Mouse (Mus musculus): ENCODE measurements at regions not wholly inside any gene's neighbourhood (a gene's known extent, or its start where the extent isn't known, plus 50 kb on each side); places are given as distances from the start of the nearest gene placed in this dataset.

DNA sequence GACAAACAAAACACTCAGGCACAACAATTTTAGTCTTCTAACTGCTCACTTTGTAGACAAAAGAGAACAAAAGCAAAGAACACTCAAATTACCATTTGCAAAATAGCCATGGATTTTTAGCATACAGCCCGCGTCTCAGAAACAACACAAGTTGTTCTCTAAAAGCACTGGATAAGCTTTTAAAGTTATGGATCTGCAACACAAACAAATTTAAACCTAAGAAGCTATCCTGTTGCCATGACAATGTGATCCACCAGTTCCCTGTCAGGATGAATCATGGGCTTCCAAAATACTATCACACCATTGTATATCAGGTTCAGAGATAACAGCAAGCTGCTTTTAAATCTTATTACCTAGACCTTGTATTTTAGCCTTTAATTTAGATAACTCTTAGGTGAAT lies 550.9 kb upstream of the Syt1 start:
- TF ChIP-seq CTCF (IDR thresholded peaks at IDR 0.05; ENCODE audit: low read depth, low read length) (no peak), EP300 (IDR thresholded peaks at IDR 0.05; ENCODE audit: insufficient read depth, low read depth, low read length) (no peak), POLR2A (IDR thresholded peaks at IDR 0.05; ENCODE audit: insufficient read depth, low read length) (no peak)
- peaks cover 10% of the 10 kb centered on the region for H3K9me3 ChIP-seq (replicated peaks; ENCODE audit: control insufficient read depth, insufficient read depth, low read length, poor library complexity, severe bottlenecking)
- no peaks in the 10 kb centered on the region for H3K27me3 ChIP-seq (ENCODE audit: control insufficient read depth, insufficient read depth, low read length, poor library complexity, severe bottlenecking)
- H3K9ac ChIP-seq (ENCODE audit: low read depth, poor library complexity, severe bottlenecking) = no peak overlapping the region
- H3K36me3 ChIP-seq (ENCODE audit: control insufficient read depth, insufficient read depth, low read length, poor library complexity, severe bottlenecking) = no peaks in the 10 kb centered on the region
- no peak overlapping the region for H3K27ac ChIP-seq (ENCODE audit: insufficient read depth, low read length)
- H3K4me1 ChIP-seq (ENCODE audit: control insufficient read depth, insufficient read depth, low read length) = no peaks in the 10 kb centered on the region
- no peak overlapping the region for H3K4me3 ChIP-seq (ENCODE audit: low read depth, low read length)

GRCm38 (mm10) chr10:109561094-109561493 lies 550.3 kb upstream of the Syt1 start:
- H3K4me1 ChIP-seq (ENCODE audit: control insufficient read depth, insufficient read depth, low read length) = no peaks in the 10 kb centered on the region
- peak overlapping the region; percentile 70 for H3K27ac ChIP-seq (ENCODE audit: insufficient read depth, low read length)
- H3K27me3 ChIP-seq (ENCODE audit: control insufficient read depth, insufficient read depth, low read length, poor library complexity, severe bottlenecking) = no peaks in the 10 kb centered on the region
- H3K9me3 ChIP-seq (replicated peaks; ENCODE audit: control insufficient read depth, insufficient read depth, low read length, poor library complexity, severe bottlenecking) = peaks cover 10% of the 10 kb centered on the region
- TF ChIP-seq CTCF (IDR thresholded peaks at IDR 0.05; ENCODE audit: low read depth, low read length) = no peak
- H3K4me3 ChIP-seq (ENCODE audit: low read depth, low read length) = no peak overlapping the region
- H3K36me3 ChIP-seq (ENCODE audit: control insufficient read depth, insufficient read depth, low read length, poor library complexity, severe bottlenecking) = no peaks in the 10 kb centered on the region
- no peak overlapping the region for H3K9ac ChIP-seq (ENCODE audit: low read depth, poor library complexity, severe bottlenecking)

GRCm38 (mm10) chr10:109543301-109543700 lies 532.5 kb upstream of the Syt1 start:
- Histone ChIP-seq H3K27me3 (ENCODE audit: control insufficient read depth, insufficient read depth, low read length, poor library complexity, severe bottlenecking) (no peaks in the 10 kb centered on the region), H3K9me3 (replicated peaks; ENCODE audit: control insufficient read depth, insufficient read depth, low read length, poor library complexity, severe bottlenecking) (no peaks in the 10 kb centered on the region), H3K4me3 (ENCODE audit: low read depth, low read length) (no peak overlapping the region), H3K9ac (ENCODE audit: low read depth, poor library complexity, severe bottlenecking) (no peak overlapping the region), H3K27ac (ENCODE audit: insufficient read depth, low read length) (no peak overlapping the region), H3K4me1 (ENCODE audit: control insufficient read depth, insufficient read depth, low read length) (no peaks in the 10 kb centered on the region), H3K36me3 (ENCODE audit: control insufficient read depth, insufficient read depth, low read length, poor library complexity, severe bottlenecking) (no peaks in the 10 kb centered on the region)
- TF ChIP-seq POLR2A (IDR thresholded peaks at IDR 0.05; ENCODE audit: insufficient read depth, low read length) (no peak), CTCF (IDR thresholded peaks at IDR 0.05; ENCODE audit: low read depth, low read length) (no peak), EP300 (IDR thresholded peaks at IDR 0.05; ENCODE audit: insufficient read depth, low read depth, low read length) (no peak)

DNA sequence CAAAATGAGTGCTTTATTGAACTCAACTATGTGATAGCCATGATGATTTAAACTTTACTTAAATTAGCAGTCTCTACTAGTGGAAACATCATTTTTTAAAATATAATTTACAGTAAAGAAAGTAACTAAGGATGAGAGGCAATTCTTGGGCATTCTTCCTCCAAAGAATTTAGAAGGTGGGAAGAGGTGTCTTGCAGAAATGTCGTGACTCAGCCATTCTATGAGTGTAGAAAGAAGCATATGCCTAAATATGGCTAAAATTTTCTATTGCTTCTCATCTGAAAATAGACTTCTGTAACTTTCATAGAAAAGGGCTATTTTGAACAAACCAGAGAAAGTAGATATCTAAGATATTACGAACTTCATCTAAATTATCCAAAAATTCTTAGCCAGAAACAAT lies 529.4 kb upstream of the Syt1 start:
- Histone ChIP-seq H3K36me3 (ENCODE audit: control insufficient read depth, insufficient read depth, low read length, poor library complexity, severe bottlenecking) (no peaks in the 10 kb centered on the region), H3K4me1 (ENCODE audit: control insufficient read depth, insufficient read depth, low read length) (no peaks in the 10 kb centered on the region), H3K9me3 (replicated peaks; ENCODE audit: control insufficient read depth, insufficient read depth, low read length, poor library complexity, severe bottlenecking) (no peaks in the 10 kb centered on the region), H3K4me3 (ENCODE audit: low read depth, low read length) (no peak overlapping the region), H3K9ac (ENCODE audit: low read depth, poor library complexity, severe bottlenecking) (no peak overlapping the region), H3K27me3 (ENCODE audit: control insufficient read depth, insufficient read depth, low read length, poor library complexity, severe bottlenecking) (no peaks in the 10 kb centered on the region), H3K27ac (ENCODE audit: insufficient read depth, low read length) (no peak overlapping the region)
- no peak for TF ChIP-seq CTCF (IDR thresholded peaks at IDR 0.05; ENCODE audit: low read depth, low read length)
- no peak for TF ChIP-seq POLR2A (IDR thresholded peaks at IDR 0.05; ENCODE audit: insufficient read depth, low read length)
- TF ChIP-seq EP300 (IDR thresholded peaks at IDR 0.05; ENCODE audit: insufficient read depth, low read depth, low read length) = no peak

DNA sequence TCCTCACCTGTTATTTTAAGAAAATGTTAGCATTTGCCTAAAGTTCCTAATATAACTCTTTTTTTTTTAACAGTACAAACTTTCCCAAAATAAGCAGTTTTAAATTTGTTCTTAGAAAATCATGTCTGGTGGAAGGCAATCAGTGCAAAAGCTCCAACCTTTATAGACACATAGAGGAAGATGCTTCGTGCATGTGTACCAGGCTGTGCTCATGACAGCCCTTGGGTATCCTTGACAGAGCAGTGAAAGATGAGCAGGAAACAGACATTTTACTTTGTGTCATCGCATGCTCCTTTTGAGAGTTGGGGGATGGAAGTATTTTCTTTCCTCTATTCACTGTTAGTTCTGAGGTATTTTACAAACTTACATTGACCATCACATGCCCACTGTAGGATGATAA lies 517.3 kb upstream of the Syt1 start:
- no peaks in the 10 kb centered on the region for H3K27me3 ChIP-seq (ENCODE audit: control insufficient read depth, insufficient read depth, low read length, poor library complexity, severe bottlenecking)
- no peaks in the 10 kb centered on the region for H3K9me3 ChIP-seq (replicated peaks; ENCODE audit: control insufficient read depth, insufficient read depth, low read length, poor library complexity, severe bottlenecking)
- no peak overlapping the region for H3K9ac ChIP-seq (ENCODE audit: low read depth, poor library complexity, severe bottlenecking)
- no peak overlapping the region for H3K27ac ChIP-seq (ENCODE audit: insufficient read depth, low read length)
- H3K4me3 ChIP-seq (ENCODE audit: low read depth, low read length) = no peak overlapping the region
- no peaks in the 10 kb centered on the region for H3K4me1 ChIP-seq (ENCODE audit: control insufficient read depth, insufficient read depth, low read length)
- H3K36me3 ChIP-seq (ENCODE audit: control insufficient read depth, insufficient read depth, low read length, poor library complexity, severe bottlenecking) = no peaks in the 10 kb centered on the region
- TF ChIP-seq EP300 (IDR thresholded peaks at IDR 0.05; ENCODE audit: insufficient read depth, low read depth, low read length) = no peak
- no peak for TF ChIP-seq POLR2A (IDR thresholded peaks at IDR 0.05; ENCODE audit: insufficient read depth, low read length)
- no peak for TF ChIP-seq CTCF (IDR thresholded peaks at IDR 0.05; ENCODE audit: low read depth, low read length)

DNA sequence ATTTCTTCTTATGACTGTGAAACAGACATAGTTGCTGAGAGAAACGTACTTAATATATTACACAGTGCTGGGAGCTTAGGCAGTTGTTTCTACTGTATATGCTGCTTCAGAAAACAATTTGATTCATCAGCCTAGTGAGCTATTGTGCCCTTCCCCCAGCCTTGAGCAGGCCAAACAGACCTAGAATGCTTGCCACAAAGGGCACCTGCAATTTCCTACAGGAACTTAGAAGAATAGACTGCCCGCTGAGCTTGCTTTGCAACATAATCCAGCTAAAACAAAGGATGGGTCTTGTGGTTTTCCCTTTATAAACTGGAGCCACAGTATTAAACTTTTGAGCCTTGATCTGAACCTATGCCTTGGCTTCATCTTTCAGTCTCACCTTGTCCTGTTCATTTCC lies 510.9 kb upstream of the Syt1 start:
- no peak overlapping the region for H3K4me3 ChIP-seq (ENCODE audit: low read depth, low read length)
- peak; percentile 93 for TF ChIP-seq EP300 (IDR thresholded peaks at IDR 0.05; ENCODE audit: insufficient read depth, low read depth, low read length)
- no peak for TF ChIP-seq CTCF (IDR thresholded peaks at IDR 0.05; ENCODE audit: low read depth, low read length)
- H3K9ac ChIP-seq (ENCODE audit: low read depth, poor library complexity, severe bottlenecking) = no peak overlapping the region
- H3K27ac ChIP-seq (ENCODE audit: insufficient read depth, low read length) = peak overlapping the region; percentile 63; the same call in 1 of the 2 replicates
- no peaks in the 10 kb centered on the region for H3K9me3 ChIP-seq (replicated peaks; ENCODE audit: control insufficient read depth, insufficient read depth, low read length, poor library complexity, severe bottlenecking)
- H3K27me3 ChIP-seq (ENCODE audit: control insufficient read depth, insufficient read depth, low read length, poor library complexity, severe bottlenecking) = no peaks in the 10 kb centered on the region
- no peaks in the 10 kb centered on the region for H3K36me3 ChIP-seq (ENCODE audit: control insufficient read depth, insufficient read depth, low read length, poor library complexity, severe bottlenecking)
- no peaks in the 10 kb centered on the region for H3K4me1 ChIP-seq (ENCODE audit: control insufficient read depth, insufficient read depth, low read length)

Data from ES-Bruce4 (cell line).